Mouse (Mus musculus) stomach, postnatal 0 days (tissue): ENCODE results near the gene Kcnip4. TPM values are rescaled to one million over a fixed set of nuclear protein-coding genes. Genes with fewer than 3 reads are reported as not detected.

Experiments used
- ATAC-seq: fragments of 200-750 bp; cut with Nextera tagmentation; 2 replicates; pipeline ENCODE4 v1.8.0; 2017; ENCODE audit not compliant: low FRiP score, low TSS enrichment
- DNase-seq: peaks from one replicate; pipeline ENCODE4 v3.0.0-alpha.2; 2016; ENCODE audit warnings: low spot score
- H3K27ac ChIP-seq: fragments of 300-500 bp; sonication (generic); replicated peaks from 2 replicates; pipeline ENCODE4 v1.5.1; 2014; ENCODE audit warnings: mild to moderate bottlenecking, control low read depth
- H3K27me3 ChIP-seq: fragments of 300-500 bp; sonication (generic); 2 replicates; pipeline ENCODE4 v1.6.1; 2014; ENCODE audit warnings: low read length; ENCODE audit not compliant: control insufficient read depth, insufficient read depth
- H3K36me3 ChIP-seq: fragments of 300-500 bp; sonication (generic); 2 replicates; pipeline ENCODE4 v1.6.1; 2014; ENCODE audit warnings: low read length, mixed read lengths; ENCODE audit not compliant: control insufficient read depth, insufficient read depth
- H3K4me1 ChIP-seq: fragments of 300-500 bp; sonication (generic); replicated peaks from 2 replicates; pipeline ENCODE4 v1.6.1; 2014; ENCODE audit warnings: antibody characterized with exemption; ENCODE audit not compliant: control insufficient read depth, insufficient read depth
- H3K4me2 ChIP-seq: fragments of 300-500 bp; sonication (generic); replicated peaks from 2 replicates; pipeline ENCODE4 v1.6.1; 2014; ENCODE audit warnings: low read depth, mild to moderate bottlenecking, control low read depth, moderate library complexity
- H3K4me3 ChIP-seq: fragments of 300-500 bp; sonication (generic); 2 replicates; pipeline ENCODE4 v1.5.1; 2014; ENCODE audit warnings: low read depth, low read length, control low read depth
- H3K9ac ChIP-seq: fragments of 300-500 bp; sonication (generic); 2 replicates; pipeline ENCODE4 v1.6.1; 2014; ENCODE audit warnings: mild to moderate bottlenecking, low read length, control low read depth, mixed read lengths
- H3K9me3 ChIP-seq: fragments of 300-500 bp; sonication (generic); 2 replicates; pipeline ENCODE4 v1.6.1; 2016; ENCODE audit warnings: low read length; ENCODE audit not compliant: control insufficient read depth
- CTCF ChIP-seq: IDR thresholded peaks from 2 replicates; pipeline ENCODE4 v1.5.1; 2016; ENCODE audit warnings: antibody characterized with exemption, low read depth, mild to moderate bottlenecking, moderate library complexity
- EP300 ChIP-seq: optimal IDR thresholded peaks from 2 replicates; pipeline ENCODE3; 2016; ENCODE audit warnings: antibody characterized with exemption
- WGBS: fragments of 180-500 bp; shearing (Covaris S2); extraction: QIAGEN DNeasy Blood & Tissue Kit; methylation state at CpG from one replicate; pipeline ENCODE4 v1.1.7; 2014; 5-methylcytosine and 5-hydroxymethylcytosine counted together
- polyA plus RNA-seq: library from polyadenylated mRNA; unstranded; fragments of >200 nt; fragmentation: Nextera tagmentation; extraction: Ambion mirVana; gene quantifications from 2 replicates; pipeline ENCODE4 v1.2.1, GENCODE M21; 2015

Gene Kcnip4
- polyA plus RNA-seq, 1 experiment from 2014 or later = 1.3 TPM

- ATAC-seq (no peak), DNase-seq (no peak)
- H3K9me3 ChIP-seq = no peaks in the 10 kb centered on the region
- no peaks in the 10 kb centered on the region for H3K27me3 ChIP-seq
- H3K4me3 ChIP-seq = no peak overlapping the region
- TF ChIP-seq EP300 = no peak
- no peak for TF ChIP-seq CTCF
- no peaks in the 10 kb centered on the region for H3K36me3 ChIP-seq
- H3K27ac ChIP-seq = no peak overlapping the region
- no peak overlapping the region for H3K9ac ChIP-seq
- H3K4me2 ChIP-seq = no peak overlapping the region
- H3K4me1 ChIP-seq = no peaks in the 10 kb centered on the region
- 84% methylated on average over 8 of the region's 8 CpGs for WGBS
These were observed 255.9 kb downstream of the Kcnip4 start for GRCm38 (mm10) chr5:49268807-49269206.

DNA sequence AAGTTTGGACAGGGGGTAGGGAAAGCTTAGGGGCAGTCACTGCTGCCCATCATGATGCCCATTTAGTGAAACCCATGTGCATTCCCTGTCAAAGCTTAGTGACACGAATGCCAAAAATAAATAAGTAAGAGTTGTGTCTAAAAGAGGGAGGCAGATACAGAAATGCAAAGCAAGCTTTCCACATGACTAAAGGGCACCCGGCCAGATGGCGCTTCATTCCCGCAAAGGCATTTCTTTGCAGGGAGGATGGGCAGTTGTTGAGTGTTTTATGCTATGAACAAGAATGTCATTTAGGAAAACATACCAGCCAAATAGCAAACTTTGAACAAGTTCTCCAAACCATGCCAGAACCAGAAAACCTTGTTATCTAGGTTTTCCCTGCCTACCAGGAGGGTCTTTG, 265.4 kb downstream of the Kcnip4 start:
- Histone ChIP-seq H3K27me3 (no peaks in the 10 kb centered on the region), H3K4me1 (no peaks in the 10 kb centered on the region), H3K9ac (no peak overlapping the region), H3K4me3 (no peak overlapping the region), H3K27ac (no peak overlapping the region), H3K36me3 (no peaks in the 10 kb centered on the region), H3K9me3 (no peaks in the 10 kb centered on the region), H3K4me2 (no peak overlapping the region)
- no peak for TF ChIP-seq CTCF
- TF ChIP-seq EP300 = no peak
- WGBS = 87% methylated on average over 4 of the region's 4 CpGs
- ATAC-seq (no peak), DNase-seq (no peak)

GRCm38 (mm10) chr5:49256850-49257249, 267.9 kb downstream of the Kcnip4 start:
- ATAC-seq = no peak
- Histone ChIP-seq H3K27me3 (no peaks in the 10 kb centered on the region), H3K9me3 (no peaks in the 10 kb centered on the region), H3K27ac (no peak overlapping the region), H3K4me2 (no peak overlapping the region), H3K9ac (no peak overlapping the region), H3K4me3 (no peak overlapping the region), H3K4me1 (no peaks in the 10 kb centered on the region), H3K36me3 (no peaks in the 10 kb centered on the region)
- no peak for DNase-seq
- TF ChIP-seq EP300 = no peak
- WGBS = 55% methylated on average over 3 of the region's 3 CpGs

DNA sequence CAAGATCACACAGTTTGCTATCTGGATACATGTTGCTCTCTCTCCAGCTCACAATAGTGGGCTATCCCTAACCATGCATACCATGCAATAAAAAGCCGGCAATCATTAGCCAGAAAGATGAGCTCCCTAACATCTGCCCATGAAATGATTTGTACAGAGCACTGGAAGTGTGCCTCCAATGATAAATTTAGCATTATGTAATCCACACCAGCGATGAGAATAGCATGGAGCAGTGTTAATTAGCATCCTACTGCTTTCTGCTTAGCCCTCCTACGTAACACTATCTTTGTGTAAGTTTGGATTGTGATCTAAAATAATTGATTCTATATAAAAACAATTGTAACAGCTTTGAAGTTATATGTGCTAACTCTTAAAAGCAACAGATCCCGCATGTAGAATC, 268.7 kb downstream of the Kcnip4 start:
- WGBS = 72% methylated on average over 4 of the region's 4 CpGs

DNA sequence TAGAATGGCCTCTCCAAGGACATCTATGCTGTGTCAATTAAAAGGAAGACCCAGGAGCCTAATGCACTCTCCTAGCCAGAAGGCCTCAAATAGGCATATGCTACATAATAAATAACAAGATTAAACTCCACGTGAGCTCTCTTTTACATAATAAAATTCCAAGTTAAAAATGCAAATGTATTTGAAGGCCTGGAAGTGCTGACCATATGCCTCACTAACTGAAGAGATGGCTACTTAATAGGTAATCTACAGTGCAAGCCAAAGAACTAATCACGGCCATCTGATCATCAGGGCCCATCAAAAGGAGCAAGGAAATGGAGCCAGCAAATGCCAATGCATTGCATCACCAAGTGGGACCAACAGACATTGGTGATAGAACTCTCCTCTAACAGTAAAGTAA, 277.6 kb downstream of the Kcnip4 start:
- H3K27me3 ChIP-seq = no peaks in the 10 kb centered on the region
- H3K9me3 ChIP-seq = no peaks in the 10 kb centered on the region
- no peak overlapping the region for H3K4me2 ChIP-seq
- H3K4me1 ChIP-seq = no peaks in the 10 kb centered on the region
- DNase-seq = no peak
- no peak overlapping the region for H3K4me3 ChIP-seq
- H3K36me3 ChIP-seq = no peaks in the 10 kb centered on the region
- TF ChIP-seq EP300 (no peak), CTCF (no peak)
- WGBS = 86% methylated on average over 2 of the region's 2 CpGs
- no peak overlapping the region for H3K9ac ChIP-seq
- ATAC-seq = no peak
- H3K27ac ChIP-seq = no peak overlapping the region

More for the DNA sequence above, 268.7 kb downstream of the Kcnip4 start:
- H3K9me3 ChIP-seq = no peaks in the 10 kb centered on the region
- DNase-seq = no peak
- ATAC-seq = no peak
- H3K4me1 ChIP-seq = no peaks in the 10 kb centered on the region
- no peak overlapping the region for H3K9ac ChIP-seq
- H3K4me2 ChIP-seq = no peak overlapping the region
- TF ChIP-seq CTCF = no peak
- TF ChIP-seq EP300 = no peak
- no peaks in the 10 kb centered on the region for H3K27me3 ChIP-seq
- no peak overlapping the region for H3K4me3 ChIP-seq
- no peak overlapping the region for H3K27ac ChIP-seq
- no peaks in the 10 kb centered on the region for H3K36me3 ChIP-seq

DNA sequence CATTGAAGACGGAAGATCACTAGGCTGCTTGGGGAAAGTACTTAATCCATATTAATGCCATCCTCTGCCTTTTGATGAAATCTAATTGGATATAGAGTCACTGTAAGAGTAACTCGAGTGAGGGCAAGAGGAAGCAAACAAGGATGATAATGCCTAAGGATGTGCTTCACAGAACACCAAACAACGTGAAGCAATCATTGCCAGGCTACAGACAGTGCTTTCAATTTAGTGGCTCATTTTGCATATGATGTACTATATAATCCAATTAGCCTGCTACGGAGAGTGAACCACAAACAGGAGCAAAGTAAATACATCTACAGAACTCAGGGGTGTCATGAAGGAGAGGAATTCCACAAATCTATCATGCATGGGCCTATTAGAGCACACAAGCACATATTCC, 280.3 kb downstream of the Kcnip4 start:
- Histone ChIP-seq H3K36me3 (no peaks in the 10 kb centered on the region), H3K27ac (no peak overlapping the region), H3K4me2 (no peak overlapping the region), H3K9me3 (no peaks in the 10 kb centered on the region), H3K4me1 (no peaks in the 10 kb centered on the region), H3K27me3 (no peaks in the 10 kb centered on the region), H3K9ac (no peak overlapping the region), H3K4me3 (no peak overlapping the region)
- DNase-seq (no peak), ATAC-seq (no peak)
- 76% methylated on average over 4 of the region's 4 CpGs for WGBS
- TF ChIP-seq EP300 (no peak), CTCF (no peak)
